Mouse (Mus musculus) cerebellum, adult 2 months (tissue): ENCODE results near the gene Inha.

Experiments used
- CTCF ChIP-seq: fragments of 200-500 bp; IDR thresholded peaks from 2 replicates; pipeline ENCODE4 v1.5.1; 2011; ENCODE audit warnings: low read depth, mild to moderate bottlenecking, control low read depth, low read length, moderate library complexity, borderline replicate concordance; ENCODE audit not compliant: insufficient read depth
- POLR2A ChIP-seq: fragments of 200-500 bp; IDR thresholded peaks from 2 replicates; pipeline ENCODE4 v1.6.1; 2011; ENCODE audit warnings: low read length, control low read depth, borderline replicate concordance; ENCODE audit not compliant: insufficient read depth

DNA sequence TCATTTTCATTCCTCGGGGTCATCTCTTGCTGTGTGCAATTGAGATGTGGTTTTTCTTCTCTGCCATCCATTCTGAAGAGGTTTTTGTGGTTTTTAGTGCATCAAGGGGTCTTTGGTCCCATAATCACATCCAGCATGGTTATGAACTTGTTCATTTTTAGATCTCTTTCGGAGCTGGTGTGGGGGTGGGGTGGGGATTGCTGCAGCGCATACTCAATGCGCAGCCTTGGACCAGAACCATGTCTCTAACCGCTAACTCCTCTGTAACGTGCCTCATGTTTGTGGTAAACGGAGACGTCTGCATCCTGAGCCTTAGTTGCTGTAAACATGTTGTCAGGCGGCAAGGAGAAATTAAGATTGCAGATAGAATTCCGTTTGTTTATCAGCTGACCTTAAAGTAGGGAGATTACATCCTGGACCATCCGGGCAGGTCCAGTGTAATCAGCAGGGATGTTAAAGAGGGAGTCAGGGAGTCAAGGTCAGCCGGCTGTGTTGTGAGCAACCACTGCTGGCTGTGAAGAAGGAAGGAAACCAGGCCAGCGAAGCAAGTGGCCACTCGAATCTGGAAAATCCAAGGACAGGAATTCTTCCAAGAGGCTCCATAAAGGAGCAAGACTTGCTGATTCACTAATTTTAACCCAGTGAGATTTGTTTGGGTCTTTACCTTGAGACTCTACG lies 10.0 kb downstream of the Inha start:
- TF ChIP-seq CTCF (no peak), POLR2A (no peak)
